11 mouse cellular contexts compared by ENCODE assay signal in the genomic region with DNA sequence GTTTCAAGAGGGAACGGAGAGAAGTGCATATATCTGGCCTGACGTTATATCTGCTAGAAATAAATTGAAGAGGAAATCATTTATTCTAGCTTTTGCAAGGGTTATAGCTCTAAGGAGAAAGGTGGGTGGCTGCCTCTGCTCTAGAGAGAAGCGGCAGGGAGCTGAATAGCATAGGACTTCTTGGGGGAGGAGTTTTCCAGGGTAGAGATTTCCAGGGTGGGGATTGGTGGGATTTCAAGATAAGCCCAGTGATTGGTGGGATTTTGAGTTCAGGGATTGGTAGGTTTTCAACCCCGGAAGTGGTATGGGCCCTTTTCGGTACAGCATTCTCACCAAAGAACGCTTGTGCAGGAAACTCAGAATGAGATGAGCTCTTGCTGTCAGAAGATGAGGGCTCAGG. TPM values are rescaled to one million over a fixed set of nuclear protein-coding genes. Genes with fewer than 3 reads are reported as not detected.
A peak's percentile ranks its signal among the peaks of the same experiment; 100 is the strongest.
DNase-seq lines count a peak whose midpoint lies in the region; ATAC-seq and TF ChIP-seq lines count a peak whose summit lies in the region.
"Had no signal": no experiment of that assay in that cellular context is flagged by ENCODE, and none has a peak within 500 bp of the region (broad histone marks: within the 10 kb centered on the region; RNA-seq: fewer than 3 reads in every experiment).

No protein-coding gene starts in this region.

- no peaks in the 10 kb centered on the region for H3K9me3 ChIP-seq in lung, embryonic 14.5 days (ENCODE audit: low read depth, low read length)
- no peaks in the 10 kb centered on the region for H3K9me3 ChIP-seq in embryonic facial prominence, embryonic 15.5 days (replicated peaks)
- no peaks in the 10 kb centered on the region for H3K9me3 ChIP-seq in hindbrain, embryonic 15.5 days
- no peaks in the 10 kb centered on the region for H3K9me3 ChIP-seq in neural tube, embryonic 12.5 days

- peak; percentile 76; the same call in 1 of the 2 replicates for ATAC-seq in lung, embryonic 14.5 days (ENCODE audit: insufficient read depth)
- no peak for ATAC-seq in embryonic facial prominence, embryonic 15.5 days (ENCODE audit: insufficient number of reproducible peaks, low FRiP score, low TSS enrichment, low read depth)
- ATAC-seq in hindbrain, embryonic 15.5 days (ENCODE audit: low FRiP score, low read depth) = peak; percentile 65; the same call in 1 of the 2 replicates
- 0 out of 2 replicates have a peak, but pooled peaks have one; percentile 61 for ATAC-seq in neural tube, embryonic 12.5 days (ENCODE audit: low FRiP score, low read depth)

- no peaks in the 10 kb centered on the region for H3K36me3 ChIP-seq in lung, embryonic 14.5 days (ENCODE audit: insufficient read depth)
- no peaks in the 10 kb centered on the region for H3K36me3 ChIP-seq in embryonic facial prominence, embryonic 15.5 days
- no peaks in the 10 kb centered on the region for H3K36me3 ChIP-seq in hindbrain, embryonic 15.5 days
- H3K36me3 ChIP-seq in neural tube, embryonic 12.5 days = no peaks in the 10 kb centered on the region

- WGBS in lung, embryonic 14.5 days = 56% methylated on average over 6 of the region's 6 CpGs
- 71% methylated on average over 6 of the region's 6 CpGs for WGBS in embryonic facial prominence, embryonic 15.5 days
- 62% methylated on average over 6 of the region's 6 CpGs for WGBS in hindbrain, embryonic 15.5 days
- 81% methylated on average over 6 of the region's 6 CpGs for WGBS in neural tube, embryonic 12.5 days

- no peak overlapping the region for H3K9ac ChIP-seq in lung, embryonic 14.5 days
- H3K9ac ChIP-seq in embryonic facial prominence, embryonic 15.5 days = no peak overlapping the region
- H3K9ac ChIP-seq in hindbrain, embryonic 15.5 days = no peak overlapping the region
- H3K9ac ChIP-seq in neural tube, embryonic 12.5 days = no peak overlapping the region

- H3K4me1 ChIP-seq in lung, embryonic 14.5 days (ENCODE audit: insufficient read depth) = no peaks in the 10 kb centered on the region
- no peaks in the 10 kb centered on the region for H3K4me1 ChIP-seq in embryonic facial prominence, embryonic 15.5 days
- H3K4me1 ChIP-seq in hindbrain, embryonic 15.5 days (replicated peaks) = no peaks in the 10 kb centered on the region
- no peaks in the 10 kb centered on the region for H3K4me1 ChIP-seq in neural tube, embryonic 12.5 days

- no peak overlapping the region for H3K4me3 ChIP-seq in lung, embryonic 14.5 days (ENCODE audit: low read depth, low read length)
- no peak overlapping the region for H3K4me3 ChIP-seq in embryonic facial prominence, embryonic 15.5 days (replicated peaks)
- peak overlapping the region; percentile 13; the same call in 1 of the 2 replicates for H3K4me3 ChIP-seq in hindbrain, embryonic 15.5 days
- no peak overlapping the region for H3K4me3 ChIP-seq in neural tube, embryonic 12.5 days
- H3K4me3 ChIP-seq: left cerebral cortex, adult 2 months had no signal

- peak; percentile 59 for DNase-seq in lung, embryonic 14.5 days
- DNase-seq in lung, postnatal 4 days = no peak
- no peak for DNase-seq in liver
- no peak for DNase-seq in urinary bladder, adult 2 months (ENCODE audit: low spot score)
- DNase-seq: heart, postnatal 4 days; lung, postnatal 36 days; thymus, postnatal 25 days had no signal

- no peak for TF ChIP-seq CTCF in lung, embryonic 14.5 days (IDR thresholded peaks at IDR 0.05; ENCODE audit: low read depth)

- H3K27ac ChIP-seq in lung, embryonic 14.5 days (ENCODE audit: low read depth) = no peak overlapping the region
- H3K27ac ChIP-seq in embryonic facial prominence, embryonic 15.5 days (replicated peaks) = no peak overlapping the region
- no peak overlapping the region for H3K27ac ChIP-seq in hindbrain, embryonic 15.5 days (replicated peaks)
- H3K27ac ChIP-seq in neural tube, embryonic 12.5 days = no peak overlapping the region
- H3K27ac ChIP-seq: left cerebral cortex, adult 2 months had no signal

- H3K27me3 ChIP-seq in lung, embryonic 14.5 days (ENCODE audit: insufficient read depth, low read length) = peaks cover 3% of the 10 kb centered on the region
- H3K27me3 ChIP-seq in embryonic facial prominence, embryonic 15.5 days = peaks cover 9% of the 10 kb centered on the region
- H3K27me3 ChIP-seq in hindbrain, embryonic 15.5 days = 0 out of 2 replicates have a peak, but pooled peaks cover 3% of the 10 kb centered on the region
- peaks cover 6% of the 10 kb centered on the region; the same call in 1 of the 2 replicates for H3K27me3 ChIP-seq in neural tube, embryonic 12.5 days (replicated peaks)

- peak overlapping the region; percentile 31; the same call in 1 of the 2 replicates for H3K4me2 ChIP-seq in lung, embryonic 14.5 days
- H3K4me2 ChIP-seq in embryonic facial prominence, embryonic 15.5 days (replicated peaks) = 0 out of 2 replicates have a peak overlapping the region, but pooled peaks have one; percentile 0
- peak overlapping the region; percentile 41 for H3K4me2 ChIP-seq in hindbrain, embryonic 15.5 days
- peak overlapping the region; percentile 20; the same call in 1 of the 2 replicates for H3K4me2 ChIP-seq in neural tube, embryonic 12.5 days (replicated peaks)

RNA-seq across cellular contexts. Expression of a gene that starts 8.6 kb away (rescaled TPM):
- 38.0 and 40.3 TPM in 2 replicates for polyA plus RNA-seq in lung, embryonic 14.5 days (2014; fragmentation: Nextera tagmentation; extraction: Ambion mirVana)
- polyA plus RNA-seq in embryonic facial prominence, embryonic 15.5 days (2015; fragmentation: Nextera tagmentation; extraction: Ambion mirVana) = 32.6 and 42.1 TPM in 2 replicates
- polyA plus RNA-seq in hindbrain, embryonic 15.5 days (2015; fragmentation: Nextera tagmentation; extraction: Ambion mirVana) = 26.1 and 27.6 TPM in 2 replicates
- 47.1 and 47.5 TPM in 2 replicates for polyA plus RNA-seq in neural tube, embryonic 12.5 days (2016; fragmentation: Nextera tagmentation; extraction: Ambion mirVana)
- 8.7 and 10.7 TPM in 2 replicates for polyA plus RNA-seq in urinary bladder, adult 2 months (2012; rRNA removed)
